Comparison of ENCODE assay signal across 14 mouse cellular contexts in the genomic region with DNA sequence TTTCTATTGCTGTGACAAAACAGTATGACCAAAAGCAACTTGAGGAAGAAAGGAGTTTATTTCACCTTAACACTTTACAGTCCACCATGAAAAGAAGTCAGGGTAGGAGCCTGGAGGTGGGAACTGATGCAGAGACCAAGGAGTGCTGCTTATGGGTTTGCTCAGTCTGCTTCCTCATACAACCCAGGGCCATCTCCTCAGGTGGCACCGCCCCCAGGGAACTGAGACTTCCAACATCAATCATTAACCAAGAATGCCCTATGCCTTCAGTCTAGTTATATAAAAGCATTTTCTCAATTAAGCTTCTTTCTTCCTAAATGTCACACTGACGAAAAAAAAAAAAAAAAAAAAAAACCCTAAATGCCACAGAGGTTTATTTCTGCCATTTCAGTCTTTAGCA.
"Had no signal": no experiment of that assay in that cellular context is flagged by ENCODE, and none has a peak within 500 bp of the region (broad histone marks: within the 10 kb centered on the region; RNA-seq: fewer than 3 reads in every experiment).

No protein-coding gene starts in this region.

- H3K4me3 ChIP-seq: limb, embryonic 15.5 days; liver, embryonic 13.5 days; lung, embryonic 15.5 days; midbrain, embryonic 12.5 days; neural tube, embryonic 13.5 days had no signal

- H3K36me3 ChIP-seq: limb, embryonic 15.5 days; liver, embryonic 13.5 days; lung, embryonic 15.5 days; midbrain, embryonic 12.5 days; neural tube, embryonic 13.5 days had no signal

- H3K9ac ChIP-seq: limb, embryonic 15.5 days; liver, embryonic 13.5 days; liver, postnatal 0 days; lung, embryonic 15.5 days; midbrain, embryonic 12.5 days; neural tube, embryonic 13.5 days had no signal

- H3K27ac ChIP-seq: limb, embryonic 15.5 days; liver, embryonic 13.5 days; lung, embryonic 15.5 days; midbrain, embryonic 12.5 days; neural tube, embryonic 13.5 days had no signal

- ATAC-seq: liver, postnatal 0 days; midbrain, embryonic 16.5 days had no signal

- H3K4me1 ChIP-seq: limb, embryonic 15.5 days; liver, embryonic 13.5 days; lung, embryonic 15.5 days; midbrain, embryonic 12.5 days; neural tube, embryonic 13.5 days had no signal

- H3K9me3 ChIP-seq: limb, embryonic 15.5 days; liver, embryonic 13.5 days; lung, embryonic 15.5 days; midbrain, embryonic 12.5 days; neural tube, embryonic 13.5 days had no signal

- DNase-seq: layer of hippocampus, postnatal 36 days; liver, embryonic 13.5 days; liver, postnatal 0 days; lung, postnatal 14 days; retina, postnatal 1 day; right cerebral cortex, postnatal 4 days; spleen, adult 18-20 months; thymus, adult 18-20 months; thymus, postnatal 14 days had no signal

- H3K27me3 ChIP-seq: limb, embryonic 15.5 days; liver, embryonic 13.5 days; lung, embryonic 15.5 days; midbrain, embryonic 12.5 days; neural tube, embryonic 13.5 days had no signal

- H3K4me2 ChIP-seq: limb, embryonic 15.5 days; liver, embryonic 13.5 days; lung, embryonic 15.5 days; midbrain, embryonic 12.5 days; neural tube, embryonic 13.5 days had no signal
